ENCODE assay signal across 9 mouse cellular contexts in genomic region chr9:107631311-107631826, GRCm38 (mm10). TPM values are rescaled to one million over a fixed set of nuclear protein-coding genes. Genes with fewer than 3 reads are reported as not detected.
DNase-seq lines count a peak whose midpoint lies in the region; ATAC-seq and TF ChIP-seq lines count a peak whose summit lies in the region.
"Had no signal": no experiment of that assay in that cellular context is flagged by ENCODE, and none has a peak within 500 bp of the region (broad histone marks: within the 10 kb centered on the region; RNA-seq: fewer than 3 reads in every experiment).

No protein-coding gene starts in this region.

- no peak for TF ChIP-seq POLR2A in myocyte (IDR thresholded peaks at IDR 0.05; ENCODE audit: insufficient read length, low read depth)

- peak overlapping the region; percentile 94 for H3K27ac ChIP-seq in kidney, embryonic 16.5 days (ENCODE audit: low read length)
- H3K27ac ChIP-seq in forebrain, embryonic 10.5 days: peak overlapping the region; percentile 97
- peak overlapping the region; percentile 84; the same call in 1 of the 2 replicates for H3K27ac ChIP-seq in intestine, embryonic 16.5 days (ENCODE audit: low read length)

- H3K4me1 ChIP-seq in kidney, embryonic 16.5 days (ENCODE audit: insufficient read depth, low read length): peaks cover 79% of the 10 kb centered on the region
- peaks cover 99% of the 10 kb centered on the region for H3K4me1 ChIP-seq in forebrain, embryonic 10.5 days
- peaks cover 72% of the 10 kb centered on the region for H3K4me1 ChIP-seq in intestine, embryonic 16.5 days (ENCODE audit: control insufficient read depth, insufficient read depth, low read length)

- H3K9me3 ChIP-seq in kidney, embryonic 16.5 days (ENCODE audit: low read length): no peaks in the 10 kb centered on the region
- H3K9me3 ChIP-seq in forebrain, embryonic 10.5 days: no peaks in the 10 kb centered on the region
- no peaks in the 10 kb centered on the region for H3K9me3 ChIP-seq in intestine, embryonic 16.5 days (ENCODE audit: control insufficient read depth, low read length)

- H3K4me3 ChIP-seq in kidney, embryonic 16.5 days (ENCODE audit: low read length): 0 out of 2 replicates have a peak overlapping the region, but pooled peaks have one; percentile 94
- peak overlapping the region; percentile 80 for H3K4me3 ChIP-seq in forebrain, embryonic 10.5 days
- H3K4me3 ChIP-seq in intestine, embryonic 16.5 days (ENCODE audit: low read length): no peak overlapping the region
- no peak overlapping the region for H3K4me3 ChIP-seq in myocyte

- ATAC-seq in kidney, embryonic 16.5 days (ENCODE audit: low FRiP score, low TSS enrichment): no peak
- no peak for ATAC-seq in intestine, embryonic 16.5 days
- ATAC-seq in cerebellum, adult (ENCODE audit: insufficient number of reproducible peaks, low FRiP score, low TSS enrichment): no peak

- H3K27me3 ChIP-seq in kidney, embryonic 16.5 days (ENCODE audit: insufficient read depth, low read length): no peaks in the 10 kb centered on the region
- H3K27me3 ChIP-seq in forebrain, embryonic 10.5 days (ENCODE audit: poor library complexity, severe bottlenecking): no peaks in the 10 kb centered on the region
- H3K27me3 ChIP-seq in intestine, embryonic 16.5 days (replicated peaks; ENCODE audit: control insufficient read depth, insufficient read depth, low read length): no peaks in the 10 kb centered on the region
- H3K27me3 ChIP-seq in myocyte (ENCODE audit: control insufficient read depth, insufficient read depth, insufficient read length): no peaks in the 10 kb centered on the region

- whole genome bisulfite sequencing in kidney, embryonic 16.5 days: 70% methylated on average over 9 of the region's 9 CpGs
- 36% methylated on average over 9 of the region's 9 CpGs for WGBS in forebrain, embryonic 10.5 days
- WGBS in intestine, embryonic 16.5 days: 67% methylated on average over 9 of the region's 9 CpGs

- H3ac ChIP-seq in myocyte (ENCODE audit: control insufficient read depth, insufficient read length): no peak overlapping the region

- peaks cover 80% of the 10 kb centered on the region for H3K79me2 ChIP-seq in myocyte (ENCODE audit: control insufficient read depth, insufficient read depth)

- H3K4me2 ChIP-seq in kidney, embryonic 16.5 days (replicated peaks; ENCODE audit: low read depth, low read length): peak overlapping the region; percentile 98; the same call in 1 of the 2 replicates
- H3K4me2 ChIP-seq in intestine, embryonic 16.5 days (ENCODE audit: low read depth, low read length): no peak overlapping the region
- peak overlapping the region; percentile 2 for H3K4me2 ChIP-seq in myocyte (ENCODE audit: low read depth)

- peak overlapping the region; percentile 94 for H3K9ac ChIP-seq in kidney, embryonic 16.5 days (replicated peaks; ENCODE audit: low read length)
- peak overlapping the region; percentile 90; the same call in 1 of the 2 replicates for H3K9ac ChIP-seq in intestine, embryonic 16.5 days (ENCODE audit: low read depth, low read length)

- no peak for DNase-seq in kidney, postnatal 14 days
- DNase-seq in forebrain, embryonic 10.5 days (ENCODE audit: extremely low spot score, low spot score): no peak
- DNase-seq in right cerebral cortex, postnatal 25 days: no peak
- DNase-seq in adrenal gland, postnatal 36 days: no peak
- DNase-seq: kidney, postnatal 36 days had no signal

- 0 out of 2 replicates have a peak, but pooled peaks cover 8% of the 10 kb centered on the region for H3K36me3 ChIP-seq in kidney, embryonic 16.5 days (ENCODE audit: insufficient read depth, low read length)
- peaks cover 60% of the 10 kb centered on the region for H3K36me3 ChIP-seq in forebrain, embryonic 10.5 days (replicated peaks)
- H3K36me3 ChIP-seq in intestine, embryonic 16.5 days (ENCODE audit: control insufficient read depth, insufficient read depth, low read length): no peaks in the 10 kb centered on the region
- no peaks in the 10 kb centered on the region for H3K36me3 ChIP-seq in myocyte (ENCODE audit: control insufficient read depth, insufficient read depth)

TF ChIP-seq in myocyte, 11 proteins besides CTCF, POLR2A, EP300 and RAD21:
- no peak for TF ChIP-seq TCF3 (IDR thresholded peaks at IDR 0.05; ENCODE audit: insufficient read length, low read depth)
- TF ChIP-seq MYOD1 (IDR thresholded peaks at IDR 0.05; ENCODE audit: control insufficient read depth in 1 of 3, insufficient read length in 2 of 3, low read depth in 2 of 3): no peak
- no peak for TF ChIP-seq TCF12 (IDR thresholded peaks at IDR 0.05; ENCODE audit: insufficient read depth, poor library complexity, severe bottlenecking)
- TF ChIP-seq POLR2AphosphoS2 (IDR thresholded peaks at IDR 0.05; ENCODE audit: insufficient read length, low read depth): no peak
- no peak for TF ChIP-seq E2F4 (IDR thresholded peaks at IDR 0.05; ENCODE audit: insufficient read depth)
- no peak for TF ChIP-seq CEBPB (IDR thresholded peaks at IDR 0.05; ENCODE audit: insufficient read depth, poor library complexity, severe bottlenecking)
- TF ChIP-seq REST (IDR thresholded peaks at IDR 0.05; ENCODE audit: insufficient read depth, insufficient read length): no peak
- no peak for TF ChIP-seq USF1 (IDR thresholded peaks at IDR 0.05; ENCODE audit: low read depth)
TF ChIP-seq in myocyte: peak in this region for 0.

RNA-seq across cellular contexts. Expression of gene Gnai2, which starts 3.8 kb away (rescaled TPM):
- 447 and 455 TPM in 2 replicates for polyA plus RNA-seq in kidney, embryonic 16.5 days (2015; fragmentation: Nextera tagmentation; extraction: Ambion mirVana)
- polyA plus RNA-seq in forebrain, embryonic 10.5 days (2016; fragmentation: Nextera tagmentation; extraction: Ambion mirVana): 526 and 533 TPM in 2 replicates
- 301 and 311 TPM in 2 replicates for polyA plus RNA-seq in intestine, embryonic 16.5 days (2015; fragmentation: Nextera tagmentation; extraction: Ambion mirVana)
- polyA plus RNA-seq in myocyte (2012; fragmentation: generic; extraction: Trizol): 499 TPM
- 100 to 1,000 TPM; 221 to 245 TPM for total RNA-seq in adrenal gland, postnatal 36 days (2021)

RNA-seq across cellular contexts. Expression of gene Sema3b, which starts 22.3 kb away (rescaled TPM):
- 31.3 TPM in 2 replicates for polyA plus RNA-seq in kidney, embryonic 16.5 days (2015; fragmentation: Nextera tagmentation; extraction: Ambion mirVana)
- polyA plus RNA-seq in forebrain, embryonic 10.5 days (2016; fragmentation: Nextera tagmentation; extraction: Ambion mirVana): 1.4 and 2.0 TPM in 2 replicates
- 50.4 and 54.9 TPM in 2 replicates for polyA plus RNA-seq in intestine, embryonic 16.5 days (2015; fragmentation: Nextera tagmentation; extraction: Ambion mirVana)
- 59.9 TPM for polyA plus RNA-seq in myocyte (2012; fragmentation: generic; extraction: Trizol)
- total RNA-seq in adrenal gland, postnatal 36 days (2021): 1 to 10 TPM; 4.6 to 8.4 TPM

RNA-seq across cellular contexts. Expression of gene Slc38a3, which starts 38.0 kb away (rescaled TPM):
- 12.4 and 12.9 TPM in 2 replicates for polyA plus RNA-seq in kidney, embryonic 16.5 days (2015; fragmentation: Nextera tagmentation; extraction: Ambion mirVana)
- 8.8 and 9.0 TPM in 2 replicates for polyA plus RNA-seq in forebrain, embryonic 10.5 days (2016; fragmentation: Nextera tagmentation; extraction: Ambion mirVana)
- polyA plus RNA-seq in intestine, embryonic 16.5 days (2015; fragmentation: Nextera tagmentation; extraction: Ambion mirVana): 10.1 TPM in 2 replicates
- polyA plus RNA-seq in myocyte (2012; fragmentation: generic; extraction: Trizol): 0.06 TPM
- 1 to 10 TPM in 1 of 2 experiments, under 1 TPM in 1; 0.30 to 1.0 TPM for total RNA-seq in adrenal gland, postnatal 36 days (2021)

RNA-seq across cellular contexts. Expression of gene Ifrd2, which starts 43.9 kb away (rescaled TPM):
- polyA plus RNA-seq in kidney, embryonic 16.5 days (2015; fragmentation: Nextera tagmentation; extraction: Ambion mirVana): 60.7 and 64.3 TPM in 2 replicates
- polyA plus RNA-seq in forebrain, embryonic 10.5 days (2016; fragmentation: Nextera tagmentation; extraction: Ambion mirVana): 58.6 and 66.8 TPM in 2 replicates
- 79.0 and 89.6 TPM in 2 replicates for polyA plus RNA-seq in intestine, embryonic 16.5 days (2015; fragmentation: Nextera tagmentation; extraction: Ambion mirVana)
- 29.4 TPM for polyA plus RNA-seq in myocyte (2012; fragmentation: generic; extraction: Trizol)
- 10 to 100 TPM; 37.8 to 43.1 TPM for total RNA-seq in adrenal gland, postnatal 36 days (2021)

RNA-seq across cellular contexts. Expression of gene Gnat1, which starts 48.1 kb away (rescaled TPM):
- polyA plus RNA-seq in kidney, embryonic 16.5 days (2015; fragmentation: Nextera tagmentation; extraction: Ambion mirVana): 2.8 and 3.0 TPM in 2 replicates
- 3.9 and 4.1 TPM in 2 replicates for polyA plus RNA-seq in forebrain, embryonic 10.5 days (2016; fragmentation: Nextera tagmentation; extraction: Ambion mirVana)
- polyA plus RNA-seq in intestine, embryonic 16.5 days (2015; fragmentation: Nextera tagmentation; extraction: Ambion mirVana): 0.98 and 1.6 TPM in 2 replicates
- polyA plus RNA-seq in myocyte (2012; fragmentation: generic; extraction: Trizol): not detected
- not detected for total RNA-seq in adrenal gland, postnatal 36 days (2021)

Comparison
In these comparisons a context has a peak if more than half of its experiments do, and no peak if none do; other contexts are left out.
1. H3K4me3 ChIP-seq: peak in kidney, embryonic 16.5 days (single experiment) and forebrain, embryonic 10.5 days (single experiment); none in intestine, embryonic 16.5 days (single experiment) and myocyte (single experiment).
2. RNA of gene Sema3b, which starts 22.3 kb away (polyA plus RNA-seq): 59.9 TPM in myocyte (single experiment), 50.4 to 54.9 TPM in intestine, embryonic 16.5 days and 31.3 TPM in kidney, embryonic 16.5 days; 1.4 to 2.0 TPM in forebrain, embryonic 10.5 days; every median in the first group is over 10 times any median in the second.
3. Peak in every context shown above with its lines, with median percentiles within 50 percentile points of each other: H3K27ac ChIP-seq.